Mouse (Mus musculus) bone marrow macrophage, adult 2 months (primary cell): ENCODE measurements around the gene Dennd1a.

ENCODE experiments used
- CTCF ChIP-seq: IDR thresholded peaks from 2 replicates; pipeline ENCODE4 v1.5.1; 2012; ENCODE audit warnings: low read depth, mild to moderate bottlenecking, low read length, moderate library complexity
- POLR2A ChIP-seq: IDR thresholded peaks from 2 replicates; pipeline ENCODE4 v1.6.1; 2012; ENCODE audit warnings: mild to moderate bottlenecking, low read depth, low read length, borderline replicate concordance

DNA sequence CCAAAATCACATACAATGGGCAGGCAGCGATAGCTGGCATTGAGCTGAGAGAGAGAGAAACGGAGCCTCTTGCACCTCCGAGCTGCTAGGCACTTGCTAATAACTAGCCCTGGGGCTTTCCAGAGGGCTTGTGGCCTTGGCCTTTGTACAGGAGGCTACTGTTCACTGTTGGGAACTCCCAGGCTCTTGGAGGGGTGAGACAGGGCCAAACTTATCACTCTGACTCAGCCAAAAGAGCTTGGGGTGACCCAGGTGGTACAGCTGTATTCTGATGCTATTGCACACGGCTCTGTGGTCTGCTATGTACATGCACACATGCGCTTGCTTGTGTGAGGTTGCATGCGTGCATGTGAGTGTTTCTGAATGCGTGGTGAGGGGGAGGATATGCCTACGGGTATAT lies 517.4 kb downstream of the Dennd1a start:
- TF ChIP-seq POLR2A (no peak), CTCF (no peak)
